Mouse (Mus musculus) left cerebral cortex, postnatal 10 days (tissue): ENCODE measurements at regions not wholly inside any gene's neighbourhood (a gene's known extent, or its start where the extent isn't known, plus 50 kb on each side); places are given as distances from the start of the nearest gene placed in this dataset.
A peak's percentile ranks its signal among the peaks of the same experiment; 100 is the strongest.

Experiments
- DNase-seq, 2 experiments: peaks; one replicate each; pipeline ENCODE4 v3.0.0; 2021 to 2022; ENCODE audit warnings: low spot score in 2 of 2, mixed read lengths in 1 of 2; ENCODE audit errors: extremely low spot score in 1 of 2
- intact Hi-C: fragments of 180-260 bp; cut with DNase I; formaldehyde crosslinking; loops from one replicate; pipeline ENCODE4 v1.15.1; 2025

GRCm38 (mm10) chr11:71610782-71611181, 138.9 kb upstream of the Wscd1 start:
- DNase-seq = no peak

GRCm38 (mm10) chr11:71615526-71615925, 134.2 kb upstream of the Wscd1 start:
- no peak for DNase-seq
- intact Hi-C loops = no loop called here

More at GRCm38 (mm10) chr11:71610782-71611181, 138.9 kb upstream of the Wscd1 start:
- intact Hi-C loops = no loop called here

DNA sequence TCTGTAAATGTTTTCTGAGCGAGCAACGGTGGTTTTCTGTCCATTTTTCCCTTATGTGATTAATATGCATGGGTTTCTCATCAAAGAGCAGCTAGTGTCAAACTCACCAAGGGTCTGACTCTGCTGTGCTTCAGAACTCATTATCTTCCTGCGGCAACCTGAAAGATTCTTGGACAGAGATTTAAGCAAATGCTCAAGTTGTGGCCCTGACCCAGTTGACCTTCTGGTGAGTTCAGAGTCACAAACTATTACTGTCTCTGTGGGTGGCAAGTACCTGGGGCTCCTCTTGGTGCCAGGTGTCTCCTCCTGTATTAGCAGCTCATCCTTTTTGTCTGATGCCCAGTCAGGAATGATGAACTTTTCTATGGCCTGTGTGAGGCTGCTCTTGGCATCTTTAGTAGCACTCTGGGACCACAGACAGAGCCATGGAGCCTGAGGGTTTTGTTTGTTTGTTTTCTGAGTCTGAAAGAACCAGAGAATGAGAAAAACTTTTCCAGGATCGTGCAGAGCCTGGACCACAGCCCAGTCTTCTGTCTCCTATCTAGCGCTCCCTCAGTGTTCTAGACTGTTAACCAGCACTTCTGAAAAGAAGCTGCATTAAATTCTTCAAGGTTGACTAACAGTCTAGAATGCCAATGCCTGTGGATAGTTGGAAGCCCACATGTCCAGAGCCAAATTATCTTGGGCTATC, 124.1 kb upstream of the Wscd1 start:
- intact Hi-C loops = no loop called here
- DNase-seq = peak in 1 of 2 experiments; percentile 38

DNA sequence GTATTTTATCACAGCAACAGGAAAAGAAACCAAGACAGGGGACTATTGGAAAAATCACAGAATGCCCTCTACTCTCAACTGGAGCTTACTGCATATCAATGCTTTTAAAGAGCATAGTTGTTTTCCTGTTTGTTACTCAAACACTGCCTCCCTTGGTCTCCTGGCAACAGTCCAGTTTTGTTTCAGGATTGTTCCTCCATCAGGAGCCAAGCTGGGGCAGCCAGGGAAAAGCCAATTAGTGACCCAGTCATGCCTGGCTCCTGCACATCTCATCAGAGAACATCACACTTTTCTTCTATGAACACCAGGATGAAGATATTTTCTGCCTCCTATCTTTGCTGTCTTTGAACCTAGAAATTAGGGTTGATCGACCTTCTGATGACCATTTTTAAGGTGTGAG, 113.6 kb upstream of the Wscd1 start:
- intact Hi-C loops = no loop called here
- DNase-seq = no peak

GRCm38 (mm10) chr11:71636785-71637184, 112.9 kb upstream of the Wscd1 start:
- DNase-seq = no peak

GRCm38 (mm10) chr11:71642886-71643285, 106.8 kb upstream of the Wscd1 start:
- intact Hi-C loops = no loop called here
- no peak for DNase-seq

More at GRCm38 (mm10) chr11:71636785-71637184, 112.9 kb upstream of the Wscd1 start:
- intact Hi-C loops = no loop called here

DNA sequence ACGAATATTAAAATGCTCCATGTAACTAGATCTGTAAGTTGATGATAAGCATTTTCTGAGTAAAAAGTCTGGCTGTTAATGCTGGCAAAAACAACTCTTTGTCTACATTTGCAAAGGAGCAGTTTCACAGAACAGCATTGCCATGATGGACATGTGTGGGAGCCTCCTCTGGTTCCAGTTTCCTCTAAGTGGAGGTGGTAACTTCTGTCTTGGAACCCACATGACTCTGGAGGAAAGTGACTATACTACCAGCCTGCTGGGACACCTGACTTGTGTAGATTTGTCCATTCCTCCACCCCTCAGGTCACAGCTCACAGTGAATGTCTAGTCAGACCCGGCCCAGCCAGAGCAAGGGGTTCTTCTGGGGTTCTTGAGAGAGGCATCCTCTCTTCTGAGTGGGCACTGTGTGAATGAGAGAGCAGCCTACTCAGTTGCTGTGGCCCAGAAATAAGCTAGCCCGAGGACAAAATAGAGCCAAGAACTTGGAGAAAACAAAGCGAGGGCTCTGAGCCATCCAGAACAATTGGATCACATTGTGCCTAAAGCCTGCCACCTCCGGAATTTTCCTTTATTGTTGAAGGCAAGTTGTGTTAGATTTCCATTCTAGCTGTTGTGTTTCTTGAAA, 97.9 kb upstream of the Wscd1 start:
- DNase-seq = no peak
- intact Hi-C loops = no loop called here

GRCm38 (mm10) chr11:71652381-71652775, 97.3 kb upstream of the Wscd1 start:
- intact Hi-C loops = no loop called here
- DNase-seq = no peak

- intact Hi-C loops = no loop called here
- no peak for DNase-seq
Observed at GRCm38 (mm10) chr11:71658346-71658745, 91.4 kb upstream of the Wscd1 start.

DNA sequence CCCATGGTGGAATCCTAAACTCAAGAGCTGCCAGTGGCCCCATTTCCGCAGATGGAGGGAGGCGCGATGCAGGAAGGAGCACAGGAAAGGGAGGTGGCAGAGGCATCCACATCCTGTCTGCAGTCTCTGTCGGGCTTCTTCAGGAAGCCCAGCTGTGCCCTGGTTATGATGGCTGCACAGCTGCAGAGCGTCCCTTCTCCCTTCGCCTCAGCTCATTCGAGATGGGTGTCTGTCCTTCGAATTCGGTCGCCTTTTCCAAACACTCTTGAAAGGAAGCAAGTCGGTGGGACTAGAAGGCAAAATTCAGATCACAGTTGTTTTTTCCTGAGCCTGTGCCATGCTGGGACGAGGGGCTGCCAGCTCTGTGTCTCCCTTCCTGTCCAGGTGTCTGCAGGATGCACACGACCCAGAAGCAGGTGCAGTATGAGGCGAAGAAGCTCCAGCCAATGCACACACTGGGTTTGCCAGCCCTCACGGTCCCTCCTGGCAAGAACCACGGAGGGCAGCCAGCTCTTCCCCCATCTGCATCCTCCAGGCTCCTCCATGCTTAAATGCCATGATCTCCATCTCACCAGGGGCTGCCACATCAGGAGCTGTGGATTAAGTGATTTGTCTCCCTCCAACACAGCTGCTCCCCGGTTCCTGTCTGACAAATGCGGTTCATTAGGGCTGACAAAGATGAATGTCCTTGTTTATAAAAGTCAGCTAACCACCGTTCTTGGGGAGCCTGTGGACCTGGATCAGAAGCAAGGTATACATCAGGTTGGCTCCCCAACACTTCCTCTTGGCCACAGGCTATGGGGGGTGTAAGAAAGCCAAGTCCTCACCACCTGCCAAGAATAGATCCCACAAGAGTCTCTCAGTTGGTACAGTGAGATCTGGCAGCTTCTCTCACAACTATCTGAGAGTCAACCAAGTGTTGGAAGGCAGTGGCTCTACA, 79.3 kb upstream of the Wscd1 start:
- DNase-seq = no peak

DNA sequence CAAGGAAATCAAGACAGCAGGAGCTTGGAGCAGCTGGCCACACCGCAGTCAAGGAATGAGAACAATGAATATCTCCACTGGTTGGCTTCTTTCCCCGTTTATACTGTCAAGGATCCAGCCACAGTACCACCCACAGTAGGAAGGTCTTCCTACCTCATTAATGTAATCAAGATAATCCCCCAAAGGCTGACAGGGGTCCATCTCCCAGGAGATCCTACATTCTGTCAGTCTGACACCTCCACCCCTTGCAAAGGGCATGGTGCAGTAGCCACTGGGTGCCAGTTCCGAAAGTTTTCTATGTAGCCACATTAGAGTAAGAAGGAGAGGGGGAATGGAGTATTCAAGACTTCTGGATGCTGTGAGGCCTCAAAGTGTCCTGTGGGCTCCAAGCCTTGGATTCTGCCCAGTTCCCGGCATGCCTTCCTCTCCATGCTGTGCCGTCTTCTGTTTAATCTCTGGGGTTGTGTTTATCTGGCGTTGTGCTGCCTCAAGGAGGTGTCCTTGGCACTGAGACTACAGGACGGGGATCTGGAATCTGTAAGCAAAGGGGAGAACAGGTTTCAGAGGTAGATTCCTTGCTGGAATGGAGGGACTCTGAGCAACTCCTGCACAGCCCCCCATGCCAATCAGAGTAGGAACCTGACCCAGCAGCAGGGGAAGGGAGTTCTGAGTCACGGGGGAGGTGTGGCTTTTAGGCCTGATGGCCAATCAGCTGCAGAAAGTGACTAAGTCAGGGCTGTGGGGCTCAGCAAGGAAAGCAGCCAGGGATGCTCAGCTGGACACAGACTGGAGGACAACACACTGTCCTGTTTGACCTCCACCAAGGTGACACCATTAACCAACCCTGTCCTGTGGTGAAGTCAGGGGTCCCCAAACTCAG, 77.3 kb upstream of the Wscd1 start:
- intact Hi-C loops = loop anchor here (10.0 kb wide), 1 partner anchor 352 kb away; no protein-coding TSS in a partner anchor
- peak in 1 of 2 experiments; percentile 56 for DNase-seq

More for the DNA sequence above, 79.3 kb upstream of the Wscd1 start:
- intact Hi-C loops = loop anchor here (10.0 kb wide), 1 partner anchor 354 kb away; no protein-coding TSS in a partner anchor

- intact Hi-C loops = loop anchor here (10.0 kb wide), 1 partner anchor 350 kb away; no protein-coding TSS in a partner anchor
- peak; percentile 51 to 85 for DNase-seq
Observed at GRCm38 (mm10) chr11:71674319-71674718, 75.4 kb upstream of the Wscd1 start.

- intact Hi-C loops = loop anchor here (10.0 kb wide), 1 partner anchor 349 kb away; no protein-coding TSS in a partner anchor
- DNase-seq = no peak
Observed at GRCm38 (mm10) chr11:71675714-71676313, 73.9 kb upstream of the Wscd1 start.

DNA sequence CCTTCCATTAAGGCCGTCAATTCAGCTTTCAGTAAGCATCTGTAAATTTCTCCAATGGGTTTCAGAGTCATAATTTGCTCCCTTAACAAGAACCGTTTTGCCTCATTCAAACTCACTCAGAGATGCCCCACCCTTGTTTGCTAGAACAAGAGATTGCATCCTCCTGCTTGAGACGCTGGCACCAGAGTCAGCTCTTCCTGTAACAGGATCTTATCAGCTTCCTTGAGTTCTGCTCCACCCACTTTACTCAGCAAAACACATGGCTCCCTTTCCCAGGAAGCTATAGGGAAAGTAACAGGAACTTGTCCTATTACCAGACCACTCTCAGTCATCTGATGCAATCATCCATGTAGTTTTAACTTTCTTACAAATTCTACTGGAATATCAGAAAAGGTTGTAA, 52.7 kb upstream of the Wscd1 start:
- no peak for DNase-seq
- intact Hi-C loops = no loop called here

GRCm38 (mm10) chr11:71698836-71699235, 50.9 kb upstream of the Wscd1 start:
- intact Hi-C loops = no loop called here
- no peak for DNase-seq
